Mouse (Mus musculus) megakaryocyte, embryonic 14.5 days (primary cell): ENCODE measurements around the gene Gm5108.

Experiments used
- FLI1 ChIP-seq: IDR thresholded peaks from 2 replicates; pipeline ENCODE4 v1.6.1; 2012; ENCODE audit warnings: low read length, inconsistent platforms, mixed read lengths
- GATA1 ChIP-seq: IDR thresholded peaks from 3 replicates; pipeline ENCODE4 v1.6.1; 2012; ENCODE audit warnings: mixed read lengths, low read length, inconsistent platforms, borderline replicate concordance

DNA sequence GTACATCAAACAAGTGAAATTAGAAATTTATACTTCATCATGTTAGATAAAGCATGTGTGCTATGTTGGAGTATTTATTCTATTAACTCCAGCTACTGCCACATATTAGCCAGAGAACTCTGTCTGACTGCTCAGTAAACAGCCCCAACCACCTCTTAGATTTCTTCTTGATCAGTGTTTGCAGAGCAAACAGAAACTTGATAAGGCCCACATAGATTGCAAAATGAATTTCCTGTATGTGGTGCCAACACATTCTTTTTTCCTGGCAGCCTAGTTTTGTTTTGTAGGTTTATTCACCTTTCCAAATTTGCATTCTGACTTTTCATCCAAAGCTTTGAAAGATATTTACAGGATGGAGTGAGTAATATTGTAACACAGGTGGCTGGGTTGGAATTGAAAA lies 49.0 kb downstream of the Gm5108 start:
- TF ChIP-seq GATA1 (no peak), FLI1 (no peak)
